Mouse (Mus musculus): ENCODE results near the gene Hibadh. TPM values are rescaled to one million over a fixed set of nuclear protein-coding genes. Genes with fewer than 3 reads are reported as not detected.

The Hibadh gene
- total and polyA plus RNA-seq, 2 experiments: 225 to 308 TPM

GRCm38 (mm10) chr6:52518704-52519103 is 121.5 kb downstream of the Hibadh start:
- no peak for DNase-seq (ENCODE audit: extremely low read depth, low read depth, low spot score)
- no peaks in the 10 kb centered on the region for H3K4me1 ChIP-seq (ENCODE audit: control insufficient read depth, insufficient read depth, low read length)
- H3K9ac ChIP-seq (ENCODE audit: low read depth, low read length): no peak overlapping the region
- H3K36me3 ChIP-seq (ENCODE audit: control insufficient read depth, insufficient read depth, low read length): no peaks in the 10 kb centered on the region
- no peaks in the 10 kb centered on the region for H3K27me3 ChIP-seq (ENCODE audit: control insufficient read depth, insufficient read depth, low read length)
- TF ChIP-seq CTCF (IDR thresholded peaks at IDR 0.05; ENCODE audit: low read depth, low read length) (no peak), POLR2A (IDR thresholded peaks at IDR 0.05; ENCODE audit: extremely low read depth, insufficient read depth, low read length) (no peak)
- H3K79me2 ChIP-seq (ENCODE audit: control insufficient read depth, insufficient read depth, low read length): no peaks in the 10 kb centered on the region
- 83% methylated on average over 10 of the region's 10 CpGs for WGBS
- H3K27ac ChIP-seq (replicated peaks; ENCODE audit: insufficient read depth, low read depth, low read length): no peak overlapping the region
- no peak overlapping the region for H3K4me3 ChIP-seq (ENCODE audit: insufficient read depth, low read depth, low read length)

- TF ChIP-seq CTCF (IDR thresholded peaks at IDR 0.05; ENCODE audit: low read depth, low read length): no peak
- no peak for TF ChIP-seq POLR2A (IDR thresholded peaks at IDR 0.05; ENCODE audit: extremely low read depth, insufficient read depth, low read length)
- 92% methylated on average over 5 of the region's 5 CpGs for WGBS
- no peaks in the 10 kb centered on the region for H3K36me3 ChIP-seq (ENCODE audit: control insufficient read depth, insufficient read depth, low read length)
Observed at GRCm38 (mm10) chr6:52517272-52517671, 122.9 kb downstream of the Hibadh start.

GRCm38 (mm10) chr6:52513876-52514405 is 126.2 kb downstream of the Hibadh start:
- Histone ChIP-seq H3K27me3 (ENCODE audit: control insufficient read depth, insufficient read depth, low read length) (no peaks in the 10 kb centered on the region), H3K4me3 (ENCODE audit: insufficient read depth, low read depth, low read length) (no peak overlapping the region), H3K36me3 (ENCODE audit: control insufficient read depth, insufficient read depth, low read length) (no peaks in the 10 kb centered on the region), H3K9ac (ENCODE audit: low read depth, low read length) (no peak overlapping the region), H3K79me2 (ENCODE audit: control insufficient read depth, insufficient read depth, low read length) (no peaks in the 10 kb centered on the region), H3K27ac (replicated peaks; ENCODE audit: insufficient read depth, low read depth, low read length) (no peak overlapping the region), H3K4me1 (ENCODE audit: control insufficient read depth, insufficient read depth, low read length) (no peaks in the 10 kb centered on the region)
- no peak for DNase-seq (ENCODE audit: extremely low read depth, low read depth, low spot score)
- 51% methylated on average over 4 of the region's 4 CpGs for WGBS
- no peak for TF ChIP-seq POLR2A (IDR thresholded peaks at IDR 0.05; ENCODE audit: extremely low read depth, insufficient read depth, low read length)
- no peak for TF ChIP-seq CTCF (IDR thresholded peaks at IDR 0.05; ENCODE audit: low read depth, low read length)

More at GRCm38 (mm10) chr6:52517272-52517671, 122.9 kb downstream of the Hibadh start:
- Histone ChIP-seq H3K9ac (ENCODE audit: low read depth, low read length) (no peak overlapping the region), H3K27me3 (ENCODE audit: control insufficient read depth, insufficient read depth, low read length) (no peaks in the 10 kb centered on the region), H3K27ac (replicated peaks; ENCODE audit: insufficient read depth, low read depth, low read length) (no peak overlapping the region), H3K79me2 (ENCODE audit: control insufficient read depth, insufficient read depth, low read length) (no peaks in the 10 kb centered on the region), H3K4me3 (ENCODE audit: insufficient read depth, low read depth, low read length) (no peak overlapping the region), H3K4me1 (ENCODE audit: control insufficient read depth, insufficient read depth, low read length) (no peaks in the 10 kb centered on the region)
- no peak for DNase-seq (ENCODE audit: extremely low read depth, low read depth, low spot score)

DNA sequence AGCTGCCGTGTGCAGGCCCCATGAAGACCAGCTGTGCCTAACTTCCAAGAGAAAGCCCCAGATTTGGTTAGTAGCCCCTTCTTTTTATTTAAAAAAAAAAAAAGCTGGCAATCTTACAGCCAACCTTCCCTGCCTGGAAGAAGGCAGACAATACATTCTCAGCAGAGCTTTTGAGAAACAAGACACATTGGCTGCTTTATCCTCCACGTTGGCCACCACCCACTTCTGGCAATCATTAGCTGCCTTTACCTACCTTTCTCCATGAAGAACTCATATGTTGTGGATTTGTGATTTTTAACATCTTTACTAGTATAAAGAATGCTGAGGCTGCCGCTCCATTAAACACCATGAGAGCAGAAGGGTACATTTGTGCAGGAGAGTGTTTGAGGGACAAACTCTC is 131.4 kb downstream of the Hibadh start:
- Histone ChIP-seq H3K27me3 (ENCODE audit: control insufficient read depth, insufficient read depth, low read length) (no peaks in the 10 kb centered on the region), H3K27ac (replicated peaks; ENCODE audit: insufficient read depth, low read depth, low read length) (no peak overlapping the region), H3K9ac (ENCODE audit: low read depth, low read length) (no peak overlapping the region), H3K4me3 (ENCODE audit: insufficient read depth, low read depth, low read length) (no peak overlapping the region), H3K4me1 (ENCODE audit: control insufficient read depth, insufficient read depth, low read length) (no peaks in the 10 kb centered on the region), H3K79me2 (ENCODE audit: control insufficient read depth, insufficient read depth, low read length) (no peaks in the 10 kb centered on the region), H3K36me3 (ENCODE audit: control insufficient read depth, insufficient read depth, low read length) (no peaks in the 10 kb centered on the region)
- WGBS: 93% methylated on average over 3 of the region's 3 CpGs
- DNase-seq (ENCODE audit: extremely low read depth, low read depth, low spot score): no peak
- TF ChIP-seq POLR2A (IDR thresholded peaks at IDR 0.05; ENCODE audit: extremely low read depth, insufficient read depth, low read length) (no peak), CTCF (IDR thresholded peaks at IDR 0.05; ENCODE audit: low read depth, low read length) (no peak)

DNA sequence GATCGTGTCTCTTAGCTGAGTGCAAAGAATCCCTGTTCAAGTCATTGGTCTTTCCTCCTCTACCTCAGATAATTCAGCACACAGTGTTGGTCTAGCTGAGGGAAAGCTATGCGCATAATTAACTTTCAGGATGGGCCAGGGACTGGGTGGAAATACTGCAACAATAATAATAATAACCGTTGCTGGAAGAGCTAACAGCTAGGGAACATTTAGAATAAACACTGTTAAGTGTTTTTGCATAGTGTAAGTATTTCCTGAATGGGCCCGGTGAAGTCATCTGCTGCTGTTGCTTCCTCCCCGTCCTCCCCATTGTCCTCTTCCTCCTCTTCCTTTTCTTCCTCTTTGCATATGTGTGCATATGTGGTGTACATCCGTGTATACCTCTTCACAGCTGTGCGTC is 132.2 kb downstream of the Hibadh start:
- Histone ChIP-seq H3K27me3 (ENCODE audit: control insufficient read depth, insufficient read depth, low read length) (no peaks in the 10 kb centered on the region), H3K4me3 (ENCODE audit: insufficient read depth, low read depth, low read length) (no peak overlapping the region), H3K36me3 (ENCODE audit: control insufficient read depth, insufficient read depth, low read length) (no peaks in the 10 kb centered on the region), H3K27ac (replicated peaks; ENCODE audit: insufficient read depth, low read depth, low read length) (no peak overlapping the region), H3K4me1 (ENCODE audit: control insufficient read depth, insufficient read depth, low read length) (no peaks in the 10 kb centered on the region), H3K9ac (ENCODE audit: low read depth, low read length) (no peak overlapping the region), H3K79me2 (ENCODE audit: control insufficient read depth, insufficient read depth, low read length) (no peaks in the 10 kb centered on the region)
- no peak for TF ChIP-seq POLR2A (IDR thresholded peaks at IDR 0.05; ENCODE audit: extremely low read depth, insufficient read depth, low read length)
- TF ChIP-seq CTCF (IDR thresholded peaks at IDR 0.05; ENCODE audit: low read depth, low read length): no peak
- no peak for DNase-seq (ENCODE audit: extremely low read depth, low read depth, low spot score)
- 88% methylated on average over 7 of the region's 7 CpGs for WGBS

DNA sequence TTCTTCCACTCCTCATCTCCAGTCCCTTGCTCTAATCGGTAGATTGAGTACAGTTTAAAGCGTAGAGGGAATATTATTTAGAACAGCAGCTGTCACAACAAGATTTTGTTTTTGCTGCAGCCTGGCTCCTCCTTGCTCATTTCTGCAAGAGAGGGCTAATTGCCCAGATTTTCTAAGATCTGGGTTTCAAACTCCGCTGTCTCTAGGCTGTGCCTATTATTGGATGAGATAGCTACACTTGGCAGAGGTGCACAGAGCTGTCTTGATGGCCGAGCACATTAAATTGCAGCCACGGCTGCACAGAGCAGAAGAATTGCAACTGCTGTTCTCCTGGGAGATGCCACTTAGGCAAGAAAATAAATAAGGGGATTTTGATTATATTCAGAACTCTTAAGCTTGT is 133.0 kb downstream of the Hibadh start:
- Histone ChIP-seq H3K27me3 (ENCODE audit: control insufficient read depth, insufficient read depth, low read length) (no peaks in the 10 kb centered on the region), H3K4me3 (ENCODE audit: insufficient read depth, low read depth, low read length) (no peak overlapping the region), H3K79me2 (ENCODE audit: control insufficient read depth, insufficient read depth, low read length) (no peaks in the 10 kb centered on the region), H3K9ac (ENCODE audit: low read depth, low read length) (no peak overlapping the region), H3K27ac (replicated peaks; ENCODE audit: insufficient read depth, low read depth, low read length) (no peak overlapping the region), H3K36me3 (ENCODE audit: control insufficient read depth, insufficient read depth, low read length) (no peaks in the 10 kb centered on the region), H3K4me1 (ENCODE audit: control insufficient read depth, insufficient read depth, low read length) (no peaks in the 10 kb centered on the region)
- DNase-seq (ENCODE audit: extremely low read depth, low read depth, low spot score): no peak
- 88% methylated on average over 5 of the region's 5 CpGs for WGBS
- no peak for TF ChIP-seq CTCF (IDR thresholded peaks at IDR 0.05; ENCODE audit: low read depth, low read length)
- TF ChIP-seq POLR2A (IDR thresholded peaks at IDR 0.05; ENCODE audit: extremely low read depth, insufficient read depth, low read length): no peak

Data from liver, adult 2 months (tissue).